Mouse (Mus musculus) right cerebral cortex, postnatal 36 days (tissue): ENCODE measurements around the gene Xrra1.
"Not testable (repeated sequence)": the region's sequence is repeated elsewhere in the genome, so short reads cannot be mapped to it uniquely, and the experiment has no call there.

Experiments used
- DNase-seq, 2 experiments: peaks; one replicate each; pipeline ENCODE4 v3.0.0; 2022; ENCODE audit warnings: low spot score in 2 of 2, mixed read lengths in 1 of 2

Gene Xrra1

DNA sequence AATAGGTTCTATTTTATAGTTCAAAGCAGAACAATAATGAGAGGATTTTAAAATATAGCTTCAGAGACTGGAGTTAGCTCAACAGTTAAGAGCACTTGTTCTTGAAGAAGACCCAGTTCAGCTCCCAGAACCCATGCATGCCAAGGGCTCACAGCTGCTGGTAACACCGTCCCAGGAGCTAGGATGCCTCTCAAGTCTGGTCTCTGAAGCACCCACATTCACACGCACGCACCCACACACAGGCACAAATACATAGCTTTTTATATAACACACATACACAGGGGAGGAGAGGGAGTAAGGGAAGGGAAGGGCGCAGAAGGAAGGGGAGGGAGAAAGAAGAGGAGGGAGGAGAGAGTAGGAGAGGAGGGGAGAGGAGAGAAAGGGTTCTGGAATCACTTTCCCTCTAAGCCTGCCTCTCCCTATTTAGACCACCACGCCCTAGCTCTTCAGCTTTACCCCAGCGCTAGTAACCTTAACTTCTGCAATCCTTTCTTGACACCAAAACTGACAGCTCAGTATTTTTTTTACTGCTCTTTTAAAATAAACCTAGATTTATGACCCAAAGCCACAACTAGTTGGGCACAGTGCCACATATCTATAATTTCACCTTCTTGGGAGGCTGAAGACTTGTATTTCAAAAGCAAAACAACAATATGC lies 94.7 kb downstream of the Xrra1 start:
- peak; percentile 85 to 90 for DNase-seq

DNA sequence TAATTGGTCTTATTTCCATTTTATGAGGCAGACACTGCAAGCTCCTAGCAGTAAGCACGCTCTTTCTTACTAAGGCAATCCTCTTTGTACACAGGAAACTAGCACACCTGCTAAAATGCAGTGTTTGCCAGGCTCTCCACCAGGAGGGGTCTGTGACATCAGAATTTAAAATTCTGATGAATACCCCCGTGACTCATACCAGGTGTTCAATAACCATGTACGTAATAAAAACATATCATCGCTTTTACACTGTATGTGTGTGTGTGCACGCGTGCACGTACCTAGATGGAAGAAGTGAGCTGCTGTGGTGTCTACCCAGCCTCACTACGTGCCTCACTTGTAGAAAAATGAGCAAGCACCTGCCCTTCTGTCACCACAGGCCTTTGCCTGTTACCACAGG lies 95.3 kb downstream of the Xrra1 start:
- no peak for DNase-seq

DNA sequence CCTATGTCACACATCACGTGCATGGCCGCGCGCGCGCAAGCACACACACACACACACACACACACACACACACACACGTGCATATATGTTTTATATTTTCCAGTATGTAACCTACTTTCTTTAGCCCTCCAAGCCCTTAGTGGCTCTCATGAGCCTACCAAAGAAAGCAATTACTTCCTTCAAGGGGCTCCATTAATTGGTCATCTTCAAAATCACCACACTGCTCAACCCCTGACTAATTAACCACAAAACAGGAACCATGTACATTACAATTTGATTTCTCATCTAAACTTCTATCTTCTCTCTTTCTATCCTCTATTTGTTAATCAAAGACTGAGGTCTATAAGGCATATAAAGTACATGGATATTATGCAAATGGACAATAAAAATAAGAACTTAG lies 97.2 kb downstream of the Xrra1 start:
- DNase-seq: no peak

DNA sequence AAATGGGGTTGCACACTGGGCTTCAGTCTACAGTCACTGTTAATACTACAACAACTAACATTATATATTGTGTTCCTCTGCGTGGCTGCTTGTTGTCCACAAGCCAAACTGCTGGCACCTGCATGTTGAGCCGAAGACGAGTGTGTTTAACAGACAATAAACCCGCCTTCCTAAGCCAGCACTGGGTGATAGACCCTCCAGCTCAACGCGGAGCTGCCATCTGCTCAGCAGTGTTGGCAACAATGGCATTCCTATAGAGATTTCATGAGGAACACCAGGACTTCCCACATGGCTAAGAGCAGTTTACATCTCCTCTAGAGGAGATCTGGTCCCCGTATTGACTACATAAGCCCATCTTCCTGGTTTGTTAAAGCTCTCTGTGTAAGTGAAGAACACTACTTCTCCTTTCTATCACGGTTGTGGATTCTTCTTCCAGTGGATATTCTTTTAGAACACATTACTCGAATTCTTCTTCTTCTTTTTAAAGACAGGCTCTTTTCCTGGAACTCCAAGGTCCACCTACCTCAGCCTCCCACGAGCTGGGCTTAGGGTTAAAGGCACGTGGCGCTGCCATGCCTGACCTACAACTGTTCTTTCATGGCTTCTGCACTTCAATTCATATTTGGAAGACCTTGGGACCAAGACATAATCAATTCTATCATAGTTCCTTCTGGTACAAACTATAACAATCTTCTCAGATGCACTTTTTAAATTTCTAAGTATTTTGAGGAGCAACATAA lies 98.5 kb downstream of the Xrra1 start:
- no peak for DNase-seq

DNA sequence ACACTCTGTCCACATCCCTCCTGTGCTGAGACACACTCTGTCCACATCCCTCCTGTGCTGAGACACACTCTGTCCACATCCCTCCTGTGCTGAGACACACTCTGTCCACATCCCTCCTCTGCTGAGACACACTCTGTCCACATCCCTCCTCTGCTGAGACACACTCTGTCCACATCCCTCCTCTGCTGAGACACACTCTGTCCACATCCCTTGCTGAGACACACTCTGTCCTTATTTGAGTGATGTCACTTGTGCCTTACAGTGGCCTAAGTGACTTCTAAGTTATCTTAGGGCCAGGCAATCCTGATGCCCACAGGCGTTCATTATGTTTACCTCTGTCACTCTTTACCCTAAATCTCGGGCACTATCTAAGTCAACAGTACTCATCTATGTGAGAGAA lies 101.7 kb downstream of the Xrra1 start:
- DNase-seq: not testable (repeated sequence)

DNA sequence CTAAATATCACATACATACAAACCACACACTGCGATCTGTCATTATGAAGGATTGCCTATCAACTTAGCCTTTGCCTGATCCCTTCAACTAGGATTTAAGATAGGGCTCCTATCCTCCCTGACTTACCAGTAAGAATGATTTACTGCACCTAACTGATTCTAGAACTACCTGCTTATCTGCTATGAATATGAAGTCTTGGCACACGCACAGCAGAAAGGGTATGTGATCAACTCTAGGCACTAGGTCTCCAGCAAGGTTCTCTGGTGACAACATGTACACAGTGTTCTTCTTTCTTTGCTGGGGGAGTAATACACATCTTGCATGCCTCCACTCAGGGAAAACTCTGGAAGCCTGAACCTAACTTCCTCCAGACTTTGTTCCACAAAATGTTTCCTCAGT lies 102.6 kb downstream of the Xrra1 start:
- DNase-seq: no peak

DNA sequence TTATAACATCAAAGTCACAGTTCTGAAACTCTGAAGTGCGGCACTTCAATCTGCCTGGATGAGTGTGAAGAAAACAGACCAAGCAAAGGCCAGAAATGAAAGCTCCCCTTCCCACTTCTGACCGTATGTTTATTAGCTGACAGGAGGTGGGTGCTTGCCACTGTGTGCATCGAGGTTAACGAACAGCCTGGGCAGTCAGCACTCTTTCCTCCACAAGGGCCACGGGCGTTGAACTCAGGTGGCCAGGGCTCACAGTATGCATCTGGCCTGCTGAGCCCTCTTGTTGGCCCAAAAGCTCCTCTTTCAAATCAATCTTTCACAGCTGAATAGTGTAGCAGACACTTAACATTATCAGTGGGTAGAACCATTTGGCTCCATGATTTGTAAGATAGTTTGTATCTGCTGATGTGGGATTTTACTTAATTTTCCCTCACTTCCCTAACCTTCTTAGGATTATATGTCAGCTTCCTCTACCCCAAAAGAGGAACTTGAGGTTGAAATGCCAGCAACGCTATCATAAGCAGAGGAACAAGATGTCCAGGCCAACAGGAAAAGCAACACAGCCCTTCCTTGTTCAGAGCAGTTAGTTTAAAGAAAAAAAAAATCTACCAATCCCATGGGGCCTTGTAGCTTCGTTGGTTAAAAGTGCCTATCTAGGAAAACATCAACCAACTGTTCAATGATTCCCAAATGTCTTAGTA lies 103.8 kb downstream of the Xrra1 start:
- DNase-seq: no peak

DNA sequence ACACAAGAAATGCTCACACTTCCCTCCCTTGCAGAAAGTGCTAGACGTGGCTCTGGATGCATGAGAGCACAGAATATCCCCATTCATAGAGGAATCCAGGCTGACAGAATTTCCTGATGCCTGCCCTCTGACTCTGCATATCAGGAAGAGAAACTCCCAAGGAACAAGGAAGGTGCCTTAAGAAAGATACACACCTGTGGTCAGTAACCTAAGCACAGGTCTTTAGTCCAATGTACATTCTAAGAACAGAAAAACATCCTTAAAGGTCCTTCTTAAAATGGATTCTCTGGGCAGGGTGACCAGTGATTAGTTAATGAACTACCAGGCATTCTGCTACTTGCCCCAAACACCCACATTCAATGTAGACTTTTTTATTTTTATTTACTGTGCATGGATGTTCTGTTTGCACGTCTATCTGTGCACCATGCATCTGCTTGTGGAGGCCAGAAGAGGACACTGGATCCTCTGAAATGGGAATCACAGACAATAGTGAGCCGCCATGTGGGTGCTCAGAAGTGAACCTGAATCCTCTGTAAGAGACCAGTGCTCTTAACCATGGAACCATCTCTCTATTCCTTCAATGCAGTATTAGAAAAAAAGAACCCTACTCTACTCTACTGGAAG lies 104.4 kb downstream of the Xrra1 start:
- no peak for DNase-seq

DNA sequence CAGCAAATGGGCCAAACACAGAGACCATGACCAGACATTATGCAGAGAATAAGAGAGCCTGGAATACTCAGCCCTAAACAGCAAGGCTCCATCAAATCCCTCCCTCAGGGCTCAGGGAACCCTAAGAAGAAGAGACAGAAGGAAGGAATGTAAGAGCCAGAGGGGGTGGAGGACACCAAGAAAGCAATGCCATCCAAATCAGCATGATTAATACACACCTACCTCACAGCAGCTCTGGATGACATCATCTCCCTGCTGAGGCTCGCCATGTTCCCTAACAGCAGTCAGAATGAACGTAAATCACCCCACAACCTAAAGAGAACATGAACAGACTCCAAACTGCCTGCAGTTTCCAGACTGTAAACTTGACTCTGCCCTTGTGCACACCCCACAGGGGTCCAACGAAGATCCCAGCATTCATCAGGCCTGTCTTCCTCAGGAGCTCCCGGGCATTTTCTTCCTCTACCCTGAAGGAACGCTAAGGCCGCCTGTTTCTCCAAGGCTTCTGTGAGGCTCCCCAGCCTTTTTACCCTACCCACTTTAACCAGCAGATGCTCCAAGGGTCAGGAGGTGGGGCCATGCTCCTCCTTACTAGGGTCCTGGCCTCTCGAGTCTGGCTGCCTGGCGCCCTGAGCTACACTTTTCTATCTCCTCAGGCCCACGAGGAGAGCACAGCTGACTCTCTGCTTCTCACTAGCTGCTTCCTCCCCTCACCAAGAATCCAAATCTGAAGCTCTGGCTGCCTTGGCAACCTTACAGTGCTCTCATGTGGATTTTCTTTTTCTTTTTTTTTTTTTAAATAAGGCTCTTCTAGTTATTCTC lies 106.3 kb downstream of the Xrra1 start:
- DNase-seq: peak; percentile 64 to 80

DNA sequence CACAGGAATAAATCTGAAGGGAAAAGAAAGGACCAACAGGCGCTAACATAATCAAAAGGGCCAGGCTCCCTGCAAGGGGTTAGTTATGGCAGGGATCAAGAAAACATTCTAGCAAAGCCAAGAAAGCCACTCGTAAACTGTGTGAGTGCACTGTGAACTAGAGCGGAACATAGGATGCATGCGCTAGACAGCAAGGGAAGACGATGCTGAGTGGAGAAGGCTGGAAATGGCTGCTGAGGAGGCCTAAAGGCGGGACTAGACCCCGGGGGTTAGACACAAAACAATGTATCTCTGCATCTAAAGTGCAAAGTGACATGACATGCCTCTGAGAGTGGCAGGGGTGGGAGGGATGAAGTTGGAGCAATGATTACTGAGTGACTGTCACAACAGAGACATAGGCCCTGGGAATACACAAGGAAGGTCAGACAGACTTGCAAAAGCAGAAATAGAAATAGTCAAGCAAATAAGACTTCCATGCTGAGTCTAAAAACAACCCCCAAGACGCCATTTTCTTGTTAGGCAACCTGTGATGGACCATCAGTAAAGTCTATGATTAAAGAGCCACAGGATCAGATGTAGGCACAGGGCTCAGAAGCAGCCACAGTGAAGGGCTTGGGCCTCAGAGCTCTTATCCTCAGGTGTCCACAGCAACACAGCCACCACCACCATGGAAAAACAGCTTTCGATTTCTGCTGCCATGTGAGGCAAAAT lies 107.2 kb downstream of the Xrra1 start:
- DNase-seq: no peak
